Mouse (Mus musculus) liver, embryonic 14.5 days (tissue): ENCODE measurements around the gene Gm13272. TPM values are rescaled to one million over a fixed set of nuclear protein-coding genes. Genes with fewer than 3 reads are reported as not detected.
"Not testable (repeated sequence)": the region's sequence is repeated elsewhere in the genome, so short reads cannot be mapped to it uniquely, and the experiment has no call there.

Experiments
- ATAC-seq: fragments of 200-750 bp; cut with Nextera tagmentation; 2 replicates; pipeline ENCODE4 v1.8.0; 2017; ENCODE audit warnings: moderate number of reproducible peaks, mild to moderate bottlenecking, moderate library complexity; ENCODE audit not compliant: insufficient read depth
- DNase-seq, 3 experiments: peaks; one replicate each; pipeline ENCODE4 v3.0.0-alpha.2; 2012 to 2013; ENCODE audit warnings: low read depth in 3 of 3, low spot score in 3 of 3
- H3K27ac ChIP-seq: fragments of 300-500 bp; sonication (generic); 2 replicates; pipeline ENCODE4 v1.5.1; 2014; ENCODE audit warnings: moderate library complexity, mild to moderate bottlenecking, control low read depth, inconsistent platforms
- H3K27me3 ChIP-seq: fragments of 300-500 bp; sonication (generic); 2 replicates; pipeline ENCODE4 v1.6.1; 2014; ENCODE audit warnings: mild to moderate bottlenecking, low read length, moderate library complexity; ENCODE audit not compliant: control insufficient read depth, insufficient read depth
- H3K36me3 ChIP-seq: fragments of 300-500 bp; sonication (generic); replicated peaks from 2 replicates; pipeline ENCODE4 v1.6.1; 2014; ENCODE audit warnings: low read depth; ENCODE audit not compliant: control insufficient read depth, insufficient read depth
- H3K4me1 ChIP-seq, 2 experiments: fragments of 200-500 bp in 1 of 2; fragments of 300-500 bp in 1 of 2; sonication (generic) in 1 of 2; replicated peaks; 2 replicates each; pipeline ENCODE4 v1.6.1; 2012 to 2014; ENCODE audit warnings: antibody characterized with exemption in 1 of 2, inconsistent platforms in 1 of 2, low read length in 1 of 2; ENCODE audit not compliant: control insufficient read depth in 2 of 2, insufficient read depth in 2 of 2
- H3K4me2 ChIP-seq: fragments of 300-500 bp; sonication (generic); 2 replicates; pipeline ENCODE4 v1.6.1; 2014; ENCODE audit warnings: low read depth, mild to moderate bottlenecking, control low read depth, moderate library complexity
- H3K4me3 ChIP-seq, 2 experiments: fragments of 200-500 bp in 1 of 2; fragments of 300-500 bp in 1 of 2; sonication (generic) in 1 of 2; 2 replicates each; pipeline ENCODE4 v1.5.1; 2012 to 2014; ENCODE audit warnings: low read depth in 2 of 2, low read length in 2 of 2, mild to moderate bottlenecking in 2 of 2, control low read depth in 1 of 2, inconsistent platforms in 1 of 2, moderate library complexity in 1 of 2; ENCODE audit not compliant: insufficient read depth in 1 of 2
- H3K9ac ChIP-seq: fragments of 300-500 bp; sonication (generic); replicated peaks from 2 replicates; pipeline ENCODE4 v1.6.1; 2014; ENCODE audit warnings: mild to moderate bottlenecking, control low read depth, moderate library complexity
- H3K9me3 ChIP-seq: fragments of 300-500 bp; sonication (generic); 2 replicates; pipeline ENCODE4 v1.6.1; 2016; ENCODE audit warnings: low read length, mixed read lengths; ENCODE audit not compliant: control insufficient read depth
- CTCF ChIP-seq: IDR thresholded peaks from 2 replicates; pipeline ENCODE4 v1.5.1; 2016; ENCODE audit warnings: antibody characterized with exemption, low read depth, control low read depth
- EP300 ChIP-seq: IDR thresholded peaks from 2 replicates; pipeline ENCODE4 v1.6.1; 2016; ENCODE audit warnings: antibody characterized with exemption, low read depth
- WGBS: fragments of 180-500 bp; shearing (Covaris S2); extraction: QIAGEN DNeasy Blood & Tissue Kit; methylation state at CpG from one replicate; pipeline ENCODE4 v1.1.7; 2014; ENCODE audit not compliant: insufficient replicate concordance; 5-methylcytosine and 5-hydroxymethylcytosine counted together
- polyA plus RNA-seq, 2 experiments: library from polyadenylated mRNA; depleted of rRNA in 1 of 2; stranded (reverse) in 1 of 2; unstranded in 1 of 2; fragments of >200 nt; fragmentation: Nextera tagmentation in 1 of 2; extraction: Ambion mirVana in 1 of 2; gene quantifications; 2 replicates each; pipeline versions ENCODE4 v1.2.1 to v1.2.3; 2012 to 2014

Gm13272 gene
- polyA plus RNA-seq, 2 experiments, result not detected

DNA sequence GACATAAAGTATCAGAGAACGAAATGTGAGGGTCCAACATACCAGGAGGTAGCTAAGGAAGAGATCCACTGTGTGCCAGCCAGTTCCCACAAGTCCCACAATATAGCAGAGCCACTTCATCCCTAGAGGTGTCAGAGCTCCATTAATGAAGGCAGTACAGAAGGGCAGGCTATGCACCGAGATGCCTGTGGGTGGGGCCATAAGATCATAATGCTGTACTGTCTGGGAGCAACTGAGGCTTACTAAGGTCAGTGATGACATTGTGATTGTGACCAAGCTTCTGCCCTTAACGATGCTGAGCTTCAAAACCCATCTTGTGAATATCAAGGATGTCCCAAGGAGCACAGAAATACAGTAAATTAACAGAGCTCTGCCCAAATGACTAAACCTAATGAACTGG, 35.4 kb upstream of the Gm13272 start:
- DNase-seq (no peak), ATAC-seq (no peak)
- no peak overlapping the region for H3K4me3 ChIP-seq
- no peaks in the 10 kb centered on the region for H3K4me1 ChIP-seq
- no peaks in the 10 kb centered on the region for H3K36me3 ChIP-seq
- H3K27ac ChIP-seq, result no peak overlapping the region
- WGBS, result 53% methylated on average over 3 of the region's 3 CpGs
- no peak overlapping the region for H3K4me2 ChIP-seq
- H3K27me3 ChIP-seq, result no peaks in the 10 kb centered on the region
- no peaks in the 10 kb centered on the region for H3K9me3 ChIP-seq
- no peak overlapping the region for H3K9ac ChIP-seq
- TF ChIP-seq CTCF (no peak), EP300 (no peak)

DNA sequence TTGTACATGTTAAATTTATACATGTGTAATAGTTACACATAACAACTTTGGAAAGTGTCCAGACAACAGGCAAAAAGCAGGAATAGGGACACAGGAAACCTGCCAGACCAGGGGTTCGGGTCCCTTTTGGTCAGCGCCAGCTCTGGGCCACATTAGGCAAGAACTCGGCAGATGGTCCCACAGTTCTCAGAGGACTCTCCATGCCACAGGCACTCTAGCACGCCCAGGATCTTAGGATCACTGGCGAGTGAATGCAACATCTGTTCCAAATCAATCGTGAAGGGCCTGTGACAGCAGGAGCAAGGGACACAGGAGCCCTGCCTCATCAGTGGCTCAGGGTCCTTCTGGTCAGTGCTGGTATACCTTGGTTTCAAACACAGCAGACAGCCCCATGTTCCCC, 29.7 kb upstream of the Gm13272 start:
- TF ChIP-seq EP300 (no peak), CTCF (no peak)
- H3K27me3 ChIP-seq, result no peaks in the 10 kb centered on the region
- H3K27ac ChIP-seq, result no peak overlapping the region
- H3K9ac ChIP-seq, result no peak overlapping the region
- ATAC-seq, result no peak
- no peak for DNase-seq
- H3K4me1 ChIP-seq, result no peaks in the 10 kb centered on the region
- H3K9me3 ChIP-seq, result no peaks in the 10 kb centered on the region
- H3K36me3 ChIP-seq, result no peaks in the 10 kb centered on the region
- no peak overlapping the region for H3K4me2 ChIP-seq
- no peak overlapping the region for H3K4me3 ChIP-seq
- 52% methylated on average over 6 of the region's 6 CpGs for WGBS

DNA sequence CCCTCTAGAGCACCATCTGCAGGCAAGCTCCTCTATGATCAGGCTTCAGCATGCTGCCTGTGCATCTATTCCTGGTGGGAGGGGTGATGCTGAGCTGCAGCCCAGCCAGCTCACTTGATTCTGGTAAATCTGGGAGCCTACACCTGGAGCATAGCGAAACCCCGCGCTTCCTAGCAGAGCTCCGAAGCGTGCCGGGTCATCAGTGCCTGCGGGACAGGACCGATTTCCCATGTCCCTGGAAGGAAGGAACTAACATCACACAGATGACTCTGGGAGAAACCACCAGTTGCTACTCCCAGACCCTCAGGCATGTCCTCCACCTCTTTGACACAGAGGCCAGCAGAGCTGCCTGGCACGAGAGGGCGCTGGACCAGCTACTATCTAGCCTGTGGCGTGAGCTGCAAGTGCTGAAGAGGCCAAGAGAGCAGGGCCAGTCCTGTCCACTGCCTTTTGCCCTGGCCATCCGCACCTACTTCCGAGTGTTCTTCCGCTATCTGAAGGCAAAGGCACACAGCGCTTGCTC, 24.8 kb upstream of the Gm13272 start, which contains the start of gene Gm13271:
Gm13271 (plus strand) TSS at position 51 of the 523 bp plus-strand sequence.
- H3K9ac ChIP-seq, H3K4me1 ChIP-seq, H3K36me3 ChIP-seq, ATAC-seq, H3K4me3 ChIP-seq, DNase-seq, H3K27me3 ChIP-seq, H3K4me2 ChIP-seq, H3K9me3 ChIP-seq, H3K27ac ChIP-seq: not testable (repeated sequence)
- peak; percentile 19; the same call in 1 of the 2 replicates for TF ChIP-seq CTCF
- WGBS, result 70% methylated on average over 15 of the region's 15 CpGs

DNA sequence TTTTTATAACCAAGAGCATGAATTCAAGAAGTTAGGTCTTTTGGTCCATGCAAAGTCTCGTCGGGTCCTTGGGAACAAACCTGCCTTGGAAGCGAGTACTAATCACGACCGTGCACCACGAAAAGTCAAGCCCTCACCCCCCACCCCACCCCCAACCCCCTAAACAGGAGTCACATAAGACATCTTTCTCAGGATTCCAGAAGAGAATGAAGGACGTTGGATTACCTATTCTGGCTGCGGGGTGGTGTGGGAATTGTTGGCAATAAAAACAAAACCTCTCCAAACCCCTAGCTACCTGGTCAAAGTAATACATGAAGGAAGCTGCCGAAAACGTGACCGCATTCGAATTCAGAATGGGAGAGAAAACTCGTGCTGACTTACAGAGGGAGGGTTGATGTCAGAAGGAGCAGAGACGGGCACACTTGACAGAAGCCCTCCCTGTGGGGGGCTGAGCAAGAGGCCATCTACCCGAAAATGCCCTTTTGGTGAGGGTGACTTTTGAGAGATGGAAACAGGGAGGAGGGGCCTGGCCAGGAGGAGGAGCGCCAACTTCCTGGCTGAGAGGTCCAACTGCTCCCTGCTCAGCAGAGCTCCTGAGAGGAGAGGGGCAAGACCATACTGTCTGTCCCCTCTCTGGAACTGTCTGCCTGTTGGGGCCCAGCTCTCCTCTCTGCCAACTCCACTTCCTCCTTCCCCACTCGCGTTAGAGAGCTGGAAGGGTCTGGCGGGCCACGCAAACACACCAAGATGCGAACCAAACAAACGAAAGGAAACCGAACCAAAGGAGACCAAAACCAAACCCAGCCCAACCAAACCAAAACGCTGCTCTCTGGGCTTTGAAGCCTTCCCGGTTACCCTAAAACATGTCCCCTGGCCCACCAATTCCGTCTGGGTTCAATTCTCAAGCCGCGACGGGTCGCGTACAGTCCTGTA, 22.8 kb upstream of the Gm13272 start:
- H3K9me3 ChIP-seq, DNase-seq, H3K27me3 ChIP-seq, H3K4me1 ChIP-seq, ATAC-seq, H3K36me3 ChIP-seq: not testable (repeated sequence)
- H3K9ac ChIP-seq, result peak overlapping the region; percentile 78
- H3K4me2 ChIP-seq, result peak overlapping the region; percentile 78
- peak overlapping the region; percentile 77 for H3K27ac ChIP-seq
- peak overlapping the region; percentile 60 to 63 for H3K4me3 ChIP-seq
- WGBS, result 10% methylated on average over 28 of the region's 31 CpGs

DNA sequence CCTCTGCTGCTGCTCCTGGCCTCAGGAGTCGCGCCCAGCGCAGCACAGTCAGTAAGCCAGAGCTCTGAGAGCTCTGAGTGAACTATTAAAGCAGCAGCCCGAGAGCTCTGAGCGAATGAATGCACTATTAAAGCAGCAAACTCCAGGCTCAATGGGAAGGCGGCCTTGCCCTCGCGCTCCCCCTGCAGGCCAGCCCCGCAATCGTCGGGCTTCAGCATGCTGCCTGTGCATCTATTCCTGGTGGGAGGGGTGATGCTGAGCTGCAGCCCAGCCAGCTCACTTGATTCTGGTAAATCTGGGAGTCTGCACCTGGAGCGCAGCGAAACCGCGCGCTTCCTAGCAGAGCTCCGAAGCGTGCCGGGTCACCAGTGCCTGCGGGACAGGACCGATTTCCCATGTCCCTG, 22.0 kb upstream of the Gm13272 start:
- not testable (repeated sequence) for H3K4me1 ChIP-seq, H3K27me3 ChIP-seq, H3K36me3 ChIP-seq, H3K9me3 ChIP-seq
- DNase-seq (peak in 1 of 3 experiments; percentile 75), ATAC-seq (peak; percentile 100)
- H3K4me2 ChIP-seq, result peak overlapping the region; percentile 78
- TF ChIP-seq CTCF, result peak; percentile 84
- H3K4me3 ChIP-seq, result peak overlapping the region; percentile 60 to 63
- H3K9ac ChIP-seq, result peak overlapping the region; percentile 78; the same call in 1 of the 2 replicates
- H3K27ac ChIP-seq, result peak overlapping the region; percentile 77
- 0% methylated on average over 13 of the region's 21 CpGs for WGBS

DNA sequence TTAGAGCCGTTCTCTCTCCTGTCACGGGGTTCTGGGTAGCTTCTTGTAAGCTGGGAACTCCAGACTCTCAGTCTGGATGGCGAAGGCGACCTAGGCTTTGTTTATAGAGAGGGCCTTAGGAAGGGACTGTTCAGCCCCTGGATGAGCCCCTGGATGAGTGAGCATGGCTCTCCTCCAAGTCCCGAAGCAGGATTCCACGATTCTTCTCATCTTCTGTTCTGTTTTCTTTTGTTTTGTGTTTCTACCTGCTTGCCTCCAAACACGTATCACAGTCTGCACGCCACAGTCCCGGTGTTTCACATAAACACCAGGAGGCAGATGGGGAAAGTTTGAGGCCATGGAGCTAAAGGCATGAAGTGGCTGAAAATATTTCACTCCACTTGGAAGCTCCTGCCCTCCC, 20.9 kb upstream of the Gm13272 start:
- H3K4me2 ChIP-seq, H3K9ac ChIP-seq, H3K27ac ChIP-seq, H3K36me3 ChIP-seq, H3K4me1 ChIP-seq, H3K27me3 ChIP-seq, DNase-seq, ATAC-seq, H3K4me3 ChIP-seq, H3K9me3 ChIP-seq: not testable (repeated sequence)
- WGBS, result 75% methylated on average over 9 of the region's 9 CpGs

DNA sequence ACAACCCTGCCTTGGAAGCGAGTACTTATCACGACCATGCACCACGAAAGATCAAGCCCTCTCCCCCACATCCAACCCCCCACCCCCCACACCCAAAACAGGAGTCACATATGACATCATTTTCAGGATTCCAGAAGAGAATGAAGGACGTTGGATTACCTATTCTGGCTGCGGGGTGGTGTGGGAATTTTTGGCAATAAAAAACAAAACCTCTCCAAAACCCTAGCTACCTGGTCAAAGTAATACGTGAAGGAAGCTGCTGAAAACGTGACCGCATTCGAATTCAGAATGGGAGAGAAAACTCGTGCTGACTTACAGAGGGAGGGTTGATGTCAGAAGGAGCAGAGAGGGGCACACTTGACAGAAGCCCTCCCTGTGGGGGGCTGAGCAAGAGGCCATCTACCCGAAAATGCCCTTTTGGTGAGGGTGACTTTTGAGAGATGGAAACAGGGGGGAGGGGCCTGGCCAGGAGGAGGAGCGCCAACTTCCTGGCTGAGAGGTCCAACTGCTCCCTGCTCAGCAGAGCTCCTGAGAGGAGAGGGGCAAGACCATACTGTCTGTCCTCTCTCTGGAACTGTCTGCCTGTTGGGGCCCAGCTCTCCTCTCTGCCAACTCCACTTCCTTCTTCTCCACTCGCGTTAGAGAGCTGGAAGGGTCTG, 19.9 kb upstream of the Gm13272 start, which contains the start of gene Gm13283:
Gm13283 (plus strand) TSS at position 510 of the 659 bp plus-strand sequence.
- ATAC-seq, H3K27me3 ChIP-seq, H3K9me3 ChIP-seq, DNase-seq, H3K36me3 ChIP-seq, H3K4me1 ChIP-seq, H3K27ac ChIP-seq, H3K9ac ChIP-seq: not testable (repeated sequence)
- WGBS, result 10% methylated on average over 7 of the region's 14 CpGs
- H3K4me3 ChIP-seq, result peak within 1 kb of the TSS; percentile 6 to 43; a peak in 3 of 4 replicates
- H3K4me2 ChIP-seq, result peak within 1 kb of the TSS; percentile 42
